Mouse (Mus musculus) neural tube, embryonic 14.5 days (tissue): Measurements from ENCODE around the gene Dnpep. TPM values are rescaled to one million over a fixed set of nuclear protein-coding genes. Genes with fewer than 3 reads are reported as not detected.
A peak's percentile ranks its signal among the peaks of the same experiment; 100 is the strongest.

Experiments used
- ATAC-seq: fragments of 200-750 bp; cut with Nextera tagmentation; 2 replicates; pipeline ENCODE4 v1.8.0; 2017; ENCODE audit warnings: low read depth, mild to moderate bottlenecking, moderate TSS enrichment, moderate library complexity
- H3K27ac ChIP-seq: fragments of 300-500 bp; sonication (generic); 2 replicates; pipeline ENCODE4 v1.5.1; 2014; ENCODE audit warnings: low read depth, mild to moderate bottlenecking, control low read depth, low read length, moderate library complexity, mixed read lengths
- H3K27me3 ChIP-seq: fragments of 300-500 bp; sonication (generic); 2 replicates; pipeline ENCODE4 v1.6.1; 2014; ENCODE audit warnings: low read length; ENCODE audit not compliant: control insufficient read depth, insufficient read depth
- H3K36me3 ChIP-seq: fragments of 300-500 bp; sonication (generic); 2 replicates; pipeline ENCODE4 v1.6.1; 2014; ENCODE audit warnings: low read length, mixed read lengths; ENCODE audit not compliant: control insufficient read depth, insufficient read depth
- H3K4me1 ChIP-seq: fragments of 300-500 bp; sonication (generic); 2 replicates; pipeline ENCODE4 v1.6.1; 2014; ENCODE audit warnings: low read length; ENCODE audit not compliant: control insufficient read depth, insufficient read depth
- H3K4me2 ChIP-seq: fragments of 300-500 bp; sonication (generic); 2 replicates; pipeline ENCODE4 v1.6.1; 2014; ENCODE audit warnings: mild to moderate bottlenecking, low read depth, low read length, control low read depth
- H3K4me3 ChIP-seq: fragments of 300-500 bp; sonication (generic); 2 replicates; pipeline ENCODE4 v1.5.1; 2014; ENCODE audit warnings: low read depth, low read length, control low read depth, mixed read lengths
- H3K9ac ChIP-seq: fragments of 300-500 bp; sonication (generic); replicated peaks from 2 replicates; pipeline ENCODE4 v1.6.1; 2014; ENCODE audit warnings: low read depth, mild to moderate bottlenecking, control low read depth, low read length, mixed read lengths
- H3K9me3 ChIP-seq: fragments of 300-500 bp; sonication (generic); 2 replicates; pipeline ENCODE4 v1.6.1; 2016; ENCODE audit warnings: low read length; ENCODE audit not compliant: control insufficient read depth
- WGBS: fragments of 180-500 bp; shearing (Covaris S2); extraction: QIAGEN DNeasy Blood & Tissue Kit; methylation state at CpG from one replicate; pipeline ENCODE4 v1.1.7; 2014; 5-methylcytosine and 5-hydroxymethylcytosine counted together
- polyA plus RNA-seq: library from polyadenylated mRNA; unstranded; fragments of >200 nt; fragmentation: Nextera tagmentation; extraction: Ambion mirVana; gene quantifications from 2 replicates; pipeline ENCODE4 v1.2.1, GENCODE M21; 2014

The Dnpep gene
- polyA plus RNA-seq, 1 experiment from 2014 or later = 139 TPM

- Histone ChIP-seq H3K36me3 (no peaks in the 10 kb centered on the region), H3K4me2 (peak overlapping the region; percentile 20; the same call in 1 of the 2 replicates), H3K27ac (peak overlapping the region; percentile 78), H3K9me3 (no peaks in the 10 kb centered on the region), H3K9ac (no peak overlapping the region), H3K4me1 (peaks cover 22% of the 10 kb centered on the region), H3K27me3 (no peaks in the 10 kb centered on the region), H3K4me3 (no peak overlapping the region)
- ATAC-seq = no peak
- WGBS = 24% methylated on average over 8 of the region's 8 CpGs
Measured at GRCm38 (mm10) chr1:75289888-75290431, 27.8 kb downstream of the Dnpep start.

- Histone ChIP-seq H3K9ac (0 out of 2 replicates have a peak overlapping the region, but pooled peaks have one; percentile 3), H3K4me1 (peaks cover 22% of the 10 kb centered on the region), H3K4me3 (no peak overlapping the region)
Measured at GRCm38 (mm10) chr1:75289376-75289775, 28.4 kb downstream of the Dnpep start.

GRCm38 (mm10) chr1:75284911-75285310 is 32.9 kb downstream of the Dnpep start:
- Histone ChIP-seq H3K4me2 (no peak overlapping the region), H3K27me3 (no peaks in the 10 kb centered on the region), H3K36me3 (no peaks in the 10 kb centered on the region), H3K4me1 (peaks cover 16% of the 10 kb centered on the region), H3K9me3 (no peaks in the 10 kb centered on the region), H3K4me3 (no peak overlapping the region), H3K9ac (no peak overlapping the region), H3K27ac (no peak overlapping the region)
- ATAC-seq = no peak
- 86% methylated on average over 7 of the region's 7 CpGs for WGBS

More at GRCm38 (mm10) chr1:75289376-75289775, 28.4 kb downstream of the Dnpep start:
- Histone ChIP-seq H3K27ac (peak overlapping the region; percentile 78), H3K27me3 (no peaks in the 10 kb centered on the region), H3K36me3 (no peaks in the 10 kb centered on the region), H3K9me3 (no peaks in the 10 kb centered on the region), H3K4me2 (peak overlapping the region; percentile 20; the same call in 1 of the 2 replicates)
- 5% methylated on average over 7 of the region's 7 CpGs for WGBS
- ATAC-seq = peak; percentile 96

GRCm38 (mm10) chr1:75283017-75283416 is 34.8 kb downstream of the Dnpep start:
- Histone ChIP-seq H3K9me3 (no peaks in the 10 kb centered on the region), H3K4me3 (no peak overlapping the region), H3K27me3 (no peaks in the 10 kb centered on the region), H3K4me2 (no peak overlapping the region), H3K9ac (no peak overlapping the region), H3K36me3 (no peaks in the 10 kb centered on the region), H3K4me1 (no peaks in the 10 kb centered on the region), H3K27ac (no peak overlapping the region)
- WGBS = 57% methylated on average over 5 of the region's 5 CpGs
- no peak for ATAC-seq

- ATAC-seq = peak; percentile 66
- no peaks in the 10 kb centered on the region for H3K9me3 ChIP-seq
- H3K27ac ChIP-seq = peak within 1 kb of the TSS; percentile 44
- peak within 1 kb of the TSS; percentile 53 for H3K4me2 ChIP-seq
- peak within 1 kb of the TSS; percentile 41 for H3K4me3 ChIP-seq
- H3K27me3 ChIP-seq = no peaks in the 10 kb centered on the region; the same call in 1 of the 2 replicates
- H3K4me1 ChIP-seq = no peaks in the 10 kb centered on the region
- peak within 1 kb of the TSS; percentile 51 for H3K9ac ChIP-seq
- WGBS = 3% methylated on average over 13 of the region's 13 CpGs
- H3K36me3 ChIP-seq = no peaks in the 10 kb centered on the region
Measured at GRCm38 (mm10) chr1:75278228-75278627, 39.6 kb downstream of the Dnpep start, which contains the start of gene Resp18. Gene Resp18 (minus strand): TSS chr1:75278415.

- H3K9ac ChIP-seq = peak overlapping the region; percentile 51
- H3K27me3 ChIP-seq = no peaks in the 10 kb centered on the region; the same call in 1 of the 2 replicates
- no peaks in the 10 kb centered on the region for H3K9me3 ChIP-seq
- peak overlapping the region; percentile 53 for H3K4me2 ChIP-seq
- H3K4me3 ChIP-seq = peak overlapping the region; percentile 41
- ATAC-seq = peak; percentile 84
- H3K36me3 ChIP-seq = no peaks in the 10 kb centered on the region
- peak overlapping the region; percentile 44 for H3K27ac ChIP-seq
- H3K4me1 ChIP-seq = no peaks in the 10 kb centered on the region
- 4% methylated on average over 23 of the region's 23 CpGs for WGBS
Measured at GRCm38 (mm10) chr1:75277195-75278188, 40.3 kb downstream of the Dnpep start.

- Histone ChIP-seq H3K4me1 (0 out of 2 replicates have a peak, but pooled peaks cover 6% of the 10 kb centered on the region), H3K9ac (peak within 1 kb of the TSS; percentile 55), H3K4me3 (peak within 1 kb of the TSS; percentile 46), H3K4me2 (peak within 1 kb of the TSS; percentile 68), H3K27me3 (peaks cover 3% of the 10 kb centered on the region; the same call in 1 of the 2 replicates), H3K27ac (no peak within 1 kb of the TSS), H3K36me3 (no peaks in the 10 kb centered on the region), H3K9me3 (no peaks in the 10 kb centered on the region)
- peak; percentile 83 for ATAC-seq
- WGBS = 11% methylated on average over 30 of the region's 32 CpGs
Measured at GRCm38 (mm10) chr1:75264091-75264880, 53.5 kb downstream of the Dnpep start, which contains the start of gene Ptprn. Gene Ptprn (minus strand): TSS chr1:75264502.
